Mouse (Mus musculus) G1E (cell line): ENCODE results near the gene Prm1.

ENCODE experiments used
- CTCF ChIP-seq: IDR thresholded peaks from 2 replicates; pipeline ENCODE4 v1.5.1; 2012; ENCODE audit warnings: low read depth, low read length, inconsistent platforms, mixed read lengths
- GATA1 ChIP-seq: IDR thresholded peaks from 2 replicates; pipeline ENCODE4 v1.6.1; 2012; ENCODE audit warnings: borderline replicate concordance, low read length, inconsistent platforms, mixed read lengths
- GATA2 ChIP-seq: IDR thresholded peaks from 2 replicates; pipeline ENCODE4 v1.6.1; 2012; ENCODE audit warnings: low read depth, low read length, inconsistent platforms, borderline replicate concordance
- POLR2AphosphoS5 ChIP-seq: IDR thresholded peaks from 2 replicates; pipeline ENCODE4 v1.6.1; 2012; ENCODE audit warnings: low read depth, low read length, inconsistent platforms; ENCODE audit not compliant: insufficient replicate concordance
- TAL1 ChIP-seq: conservative IDR thresholded peaks from 2 replicates; pipeline ENCODE4 v1.6.1; 2012; ENCODE audit warnings: low read depth, low read length, inconsistent platforms, mixed read lengths

DNA sequence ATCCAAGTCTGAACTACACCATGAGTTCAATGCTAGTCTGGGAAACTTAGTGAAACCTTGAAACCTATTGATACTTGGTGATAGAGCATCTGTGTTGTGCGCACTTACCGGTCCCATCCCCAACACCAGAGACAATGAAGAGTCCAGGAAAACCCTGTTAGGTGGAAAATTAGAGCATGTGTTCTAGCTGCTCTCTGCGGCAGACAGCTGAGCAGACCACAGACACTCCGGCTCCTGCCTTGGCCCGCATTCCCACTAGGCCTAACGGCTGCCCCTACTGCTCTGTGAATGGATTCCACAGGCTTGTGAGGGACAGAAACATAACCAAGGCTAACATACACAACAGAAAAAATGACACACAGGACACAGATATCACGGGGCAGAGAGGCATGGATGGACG lies 32.1 kb downstream of the Prm1 start:
- TF ChIP-seq CTCF (no peak), GATA1 (no peak), POLR2AphosphoS5 (no peak), TAL1 (no peak), GATA2 (no peak)
